Mouse (Mus musculus): Measurements from ENCODE around the gene Zfp426. TPM values are rescaled to one million over a fixed set of nuclear protein-coding genes. Genes with fewer than 3 reads are reported as not detected.

Zfp426 gene
- 3.7 TPM for polyA plus RNA-seq (2015; fragmentation: Illumina TruSeq; extraction: RNeasy Lipid Tissue Mini Kit (QIAGEN cat#74804); ENCODE audit: insufficient read depth, low read depth, low replicate concordance)

DNA sequence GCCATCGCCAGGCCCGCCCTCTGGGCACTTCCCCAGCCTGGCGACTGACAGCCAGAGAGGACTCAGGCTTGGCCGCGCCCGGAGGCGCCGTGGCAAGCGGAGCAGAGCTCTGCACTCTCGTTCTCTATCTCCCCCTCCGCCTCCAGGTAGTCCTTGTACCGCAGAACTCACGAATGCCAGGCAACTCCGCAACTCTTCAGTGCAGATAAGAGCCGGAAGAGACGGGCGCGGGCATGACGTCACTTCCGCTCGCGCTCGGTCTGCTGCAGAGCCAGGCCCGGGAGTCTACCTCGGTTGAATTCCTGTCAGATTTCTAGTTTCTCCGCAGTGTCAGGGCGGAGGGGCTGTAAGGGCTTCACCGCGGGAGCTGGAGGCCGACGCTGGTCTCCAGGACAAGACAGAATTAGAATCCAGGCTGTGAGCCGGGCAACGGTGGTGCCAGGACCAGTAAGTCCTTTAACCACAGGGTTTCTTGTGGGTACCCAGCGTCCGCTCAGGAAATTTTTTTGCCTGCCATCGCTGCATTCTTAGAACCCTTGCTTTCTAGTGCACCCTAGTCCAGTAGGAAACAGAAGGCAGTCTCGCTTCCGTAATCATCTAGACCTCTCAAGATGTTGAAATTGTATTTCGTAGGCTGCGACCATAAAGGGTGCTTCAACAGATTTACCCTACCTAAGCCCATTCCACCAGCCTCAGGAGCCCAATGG, at the start of gene Zfp426:
TSS of gene Zfp426 (minus strand) at position 220 of the 707 bp plus-strand sequence.

DNA sequence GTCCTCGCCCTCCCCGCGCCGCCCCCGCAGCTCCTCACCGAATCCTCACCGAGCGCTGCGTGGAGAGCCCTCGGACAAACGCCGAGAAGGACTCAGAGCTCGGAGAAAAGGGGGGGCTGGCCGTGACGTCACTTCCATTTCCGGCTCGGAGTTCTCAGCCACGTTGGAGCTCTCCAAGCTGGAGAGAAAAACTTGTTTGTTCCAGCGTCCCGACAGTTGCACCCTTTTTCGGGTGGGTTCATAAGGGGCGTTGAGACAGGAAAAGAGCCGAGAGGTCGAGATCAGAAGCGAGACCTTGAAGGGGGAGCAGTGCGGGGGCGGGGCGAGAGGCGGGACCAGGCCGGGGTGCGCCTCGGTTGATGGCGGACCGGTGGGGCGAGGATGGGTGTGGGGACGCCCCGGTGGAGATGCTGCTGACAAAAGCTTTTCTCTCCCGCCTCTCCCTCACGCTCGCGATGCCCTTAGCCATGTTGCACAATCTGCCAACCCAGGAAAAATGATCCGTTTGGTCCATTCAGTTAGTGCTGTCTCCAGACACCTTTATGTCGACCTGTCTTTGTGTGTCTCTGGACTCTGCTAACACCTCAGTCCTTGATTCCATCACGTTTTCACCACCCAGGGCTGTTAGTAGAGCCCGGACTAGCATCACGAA, 28.9 kb upstream of the Zfp426 start, which contains the start of gene Zfp266:
TSS of gene Zfp266 (minus strand) at position 112 of the 652 bp plus-strand sequence.

DNA sequence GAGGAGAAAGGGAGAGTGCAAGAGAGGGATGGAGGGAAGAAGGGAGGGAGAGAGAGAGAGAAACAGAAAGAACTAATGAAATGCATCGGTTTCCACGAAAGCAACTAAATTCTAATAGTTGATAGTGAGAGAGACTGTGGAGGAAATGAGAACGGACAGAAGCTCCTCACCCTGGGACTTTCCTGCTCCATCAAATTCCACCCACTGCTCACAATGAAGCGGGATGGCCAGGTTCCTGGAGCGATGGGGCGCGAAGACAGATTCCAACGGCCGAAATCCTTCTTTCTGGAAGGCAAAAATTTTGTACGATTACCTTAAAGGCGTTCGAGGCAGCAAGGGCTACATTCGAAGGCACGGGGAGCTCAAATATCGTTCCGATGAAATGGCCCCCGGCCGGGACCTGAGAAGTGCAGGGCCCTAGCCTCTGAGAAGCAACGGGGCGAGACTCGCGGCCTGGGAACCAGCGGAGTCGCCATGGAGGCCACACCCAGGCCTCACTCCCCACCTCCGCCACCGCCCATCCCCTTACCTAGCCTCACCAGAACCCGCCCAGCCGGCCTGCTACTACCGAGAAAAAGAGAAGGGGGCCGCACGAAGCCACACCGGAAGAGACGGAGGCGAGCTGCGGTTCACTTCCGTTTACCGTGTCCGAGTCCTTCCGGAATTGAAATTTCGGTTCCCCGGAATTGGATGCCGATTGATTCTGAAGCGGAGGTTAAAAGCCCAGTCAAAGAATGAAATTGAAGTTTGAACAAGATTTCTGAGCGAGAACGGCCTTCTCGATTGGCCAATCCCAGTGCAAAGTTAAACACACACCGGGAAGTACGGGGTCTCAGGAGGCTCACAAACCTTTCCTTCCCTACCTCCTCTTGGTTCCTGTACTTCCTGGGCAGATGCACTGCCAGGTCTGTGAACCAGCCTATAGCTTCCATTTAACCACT, 32.9 kb downstream of the Zfp426 start, which contains the start of gene Zfp26:
TSS of gene Zfp26 (minus strand) at position 786 of the 941 bp plus-strand sequence.

Other genes with a start within 250 kb of the Zfp426 start
- gene Olfr39, start 210.4 kb downstream of the Zfp426 start, polyA plus RNA-seq (2015; fragmentation: Illumina TruSeq; extraction: RNeasy Lipid Tissue Mini Kit (QIAGEN cat#74804); ENCODE audit: insufficient read depth, low read depth, low replicate concordance) = not detected
- gene Olfr873, start 194.2 kb downstream of the Zfp426 start, polyA plus RNA-seq (2015; fragmentation: Illumina TruSeq; extraction: RNeasy Lipid Tissue Mini Kit (QIAGEN cat#74804); ENCODE audit: insufficient read depth, low read depth, low replicate concordance) = not detected
- not detected for gene Olfr18, start 156.7 kb downstream of the Zfp426 start, polyA plus RNA-seq (2015; fragmentation: Illumina TruSeq; extraction: RNeasy Lipid Tissue Mini Kit (QIAGEN cat#74804); ENCODE audit: insufficient read depth, low read depth, low replicate concordance)
- 7.1 TPM for gene Zfp560, start 107.6 kb downstream of the Zfp426 start, polyA plus RNA-seq (2015; fragmentation: Illumina TruSeq; extraction: RNeasy Lipid Tissue Mini Kit (QIAGEN cat#74804); ENCODE audit: insufficient read depth, low read depth, low replicate concordance)
- 1.8 TPM for gene Zfp26, start 32.6 kb downstream of the Zfp426 start, polyA plus RNA-seq (2015; fragmentation: Illumina TruSeq; extraction: RNeasy Lipid Tissue Mini Kit (QIAGEN cat#74804); ENCODE audit: insufficient read depth, low read depth, low replicate concordance)
- 3.6 TPM for gene Zfp266, start 28.7 kb upstream of the Zfp426 start, polyA plus RNA-seq (2015; fragmentation: Illumina TruSeq; extraction: RNeasy Lipid Tissue Mini Kit (QIAGEN cat#74804); ENCODE audit: insufficient read depth, low read depth, low replicate concordance)
- 1.9 TPM for gene Zfp846, start 88.5 kb upstream of the Zfp426 start, polyA plus RNA-seq (2015; fragmentation: Illumina TruSeq; extraction: RNeasy Lipid Tissue Mini Kit (QIAGEN cat#74804); ENCODE audit: insufficient read depth, low read depth, low replicate concordance)
- 85.3 TPM for gene Ubl5, start 150.1 kb upstream of the Zfp426 start, polyA plus RNA-seq (2015; fragmentation: Illumina TruSeq; extraction: RNeasy Lipid Tissue Mini Kit (QIAGEN cat#74804); ENCODE audit: insufficient read depth, low read depth, low replicate concordance)
- 8.1 TPM for gene Fbxl12, start 152.0 kb upstream of the Zfp426 start, polyA plus RNA-seq (2015; fragmentation: Illumina TruSeq; extraction: RNeasy Lipid Tissue Mini Kit (QIAGEN cat#74804); ENCODE audit: insufficient read depth, low read depth, low replicate concordance)
- 2.8 TPM for gene Pin1, start 159.3 kb upstream of the Zfp426 start, polyA plus RNA-seq (2015; fragmentation: Illumina TruSeq; extraction: RNeasy Lipid Tissue Mini Kit (QIAGEN cat#74804); ENCODE audit: insufficient read depth, low read depth, low replicate concordance)